Mouse (Mus musculus) hindbrain, embryonic 15.5 days (tissue): ENCODE results near the gene Atg4a. TPM values are rescaled to one million over a fixed set of nuclear protein-coding genes. Genes with fewer than 3 reads are reported as not detected.

Experiments
- ATAC-seq: fragments of 200-750 bp; cut with Nextera tagmentation; 2 replicates; pipeline ENCODE4 v1.8.0; 2017; ENCODE audit warnings: low read depth, moderate number of reproducible peaks, moderate TSS enrichment; ENCODE audit not compliant: low FRiP score
- H3K27ac ChIP-seq: fragments of 300-500 bp; sonication (generic); replicated peaks from 2 replicates; pipeline ENCODE4 v1.5.1; 2015; ENCODE audit warnings: mild to moderate bottlenecking, inconsistent platforms
- H3K27me3 ChIP-seq: fragments of 300-500 bp; sonication (generic); 2 replicates; pipeline ENCODE4 v1.6.1; 2015; ENCODE audit warnings: control low read depth, inconsistent platforms
- H3K36me3 ChIP-seq: fragments of 300-500 bp; sonication (generic); 2 replicates; pipeline ENCODE4 v1.6.1; 2015; ENCODE audit warnings: control low read depth, inconsistent platforms
- H3K4me1 ChIP-seq: fragments of 300-500 bp; sonication (generic); replicated peaks from 2 replicates; pipeline ENCODE4 v1.6.1; 2015; ENCODE audit warnings: control low read depth, inconsistent platforms
- H3K4me2 ChIP-seq: fragments of 300-500 bp; sonication (generic); 2 replicates; pipeline ENCODE4 v1.6.1; 2015; ENCODE audit warnings: moderate library complexity, mild to moderate bottlenecking, inconsistent platforms
- H3K4me3 ChIP-seq: fragments of 300-500 bp; sonication (generic); 2 replicates; pipeline ENCODE4 v1.5.1; 2015; ENCODE audit warnings: mild to moderate bottlenecking, inconsistent platforms
- H3K9ac ChIP-seq: fragments of 300-500 bp; sonication (generic); 2 replicates; pipeline ENCODE4 v1.6.1; 2015; ENCODE audit warnings: inconsistent platforms
- H3K9me3 ChIP-seq: fragments of 300-500 bp; sonication (generic); 2 replicates; pipeline ENCODE4 v1.6.1; 2016; ENCODE audit warnings: control low read depth, inconsistent platforms
- WGBS: fragments of 180-500 bp; shearing (Covaris S2); methylation state at CpG from one replicate; pipeline ENCODE4 v1.1.7; 2015; 5-methylcytosine and 5-hydroxymethylcytosine counted together
- polyA plus RNA-seq: library from polyadenylated mRNA; unstranded; fragments of >200 nt; fragmentation: Nextera tagmentation; extraction: Ambion mirVana; gene quantifications from 2 replicates; pipeline ENCODE4 v1.2.1, GENCODE M21; 2015

Gene Atg4a
- 8.9 and 12.0 TPM in 2 replicates for polyA plus RNA-seq

- H3K27ac ChIP-seq, result peak within 1 kb of the TSS; percentile 62; the same call in 1 of the 2 replicates
- no peaks in the 10 kb centered on the region for H3K9me3 ChIP-seq
- H3K9ac ChIP-seq, result peak within 1 kb of the TSS; percentile 47
- H3K27me3 ChIP-seq, result no peaks in the 10 kb centered on the region
- ATAC-seq, result peak; percentile 98
- H3K4me3 ChIP-seq, result peak within 1 kb of the TSS; percentile 52
- H3K4me1 ChIP-seq, result no peaks in the 10 kb centered on the region
- 19% methylated on average over 23 of the region's 23 CpGs for WGBS
- no peaks in the 10 kb centered on the region for H3K36me3 ChIP-seq
- peak within 1 kb of the TSS; percentile 57 for H3K4me2 ChIP-seq
Observed at GRCm38 (mm10) chrX:140956272-140956940, at the start of gene Atg4a, which contains the start of gene Psmd10. Gene Atg4a, plus strand, starts transcription at chrX:140956907. Gene Psmd10, minus strand, starts transcription at chrX:140956728.

GRCm38 (mm10) chrX:140907360-140907759 is 49.3 kb upstream of the Atg4a start, which contains the start of gene Vsig1:
Gene Vsig1, plus strand, starts transcription at chrX:140907608.
- Histone ChIP-seq H3K9me3 (no peaks in the 10 kb centered on the region), H3K36me3 (no peaks in the 10 kb centered on the region), H3K27me3 (0 out of 2 replicates have a peak, but pooled peaks cover 10% of the 10 kb centered on the region), H3K4me3 (no peak within 1 kb of the TSS), H3K27ac (no peak within 1 kb of the TSS), H3K4me1 (no peaks in the 10 kb centered on the region), H3K4me2 (no peak within 1 kb of the TSS), H3K9ac (no peak within 1 kb of the TSS)
- no peak for ATAC-seq
- WGBS, result 75% methylated on average over 7 of the region's 7 CpGs

- Histone ChIP-seq H3K9me3 (no peaks in the 10 kb centered on the region), H3K9ac (no peak overlapping the region), H3K27ac (no peak overlapping the region), H3K4me3 (no peak overlapping the region), H3K4me2 (no peak overlapping the region), H3K27me3 (peaks cover 5% of the 10 kb centered on the region; the same call in 1 of the 2 replicates), H3K4me1 (no peaks in the 10 kb centered on the region), H3K36me3 (no peaks in the 10 kb centered on the region)
- WGBS, result 86% methylated on average over 6 of the region's 6 CpGs
- no peak for ATAC-seq
Observed at GRCm38 (mm10) chrX:140921321-140921720, 35.4 kb upstream of the Atg4a start.

- H3K4me2 ChIP-seq, result no peak overlapping the region
- no peaks in the 10 kb centered on the region for H3K4me1 ChIP-seq
- H3K9ac ChIP-seq, result no peak overlapping the region
- WGBS, result 65% methylated on average over 3 of the region's 3 CpGs
- no peaks in the 10 kb centered on the region for H3K36me3 ChIP-seq
- no peak overlapping the region for H3K4me3 ChIP-seq
- H3K9me3 ChIP-seq, result no peaks in the 10 kb centered on the region
- ATAC-seq, result no peak
- peaks cover 22% of the 10 kb centered on the region; the same call in 1 of the 2 replicates for H3K27me3 ChIP-seq
- H3K27ac ChIP-seq, result no peak overlapping the region
Observed at GRCm38 (mm10) chrX:140932066-140932465, 24.6 kb upstream of the Atg4a start.

- Histone ChIP-seq H3K27ac (no peak overlapping the region), H3K4me3 (no peak overlapping the region), H3K9me3 (no peaks in the 10 kb centered on the region), H3K4me1 (no peaks in the 10 kb centered on the region), H3K36me3 (no peaks in the 10 kb centered on the region), H3K27me3 (peaks cover 22% of the 10 kb centered on the region; the same call in 1 of the 2 replicates), H3K4me2 (no peak overlapping the region), H3K9ac (no peak overlapping the region)
- no peak for ATAC-seq
- WGBS, result 84% methylated on average over 3 of the region's 3 CpGs
Observed at GRCm38 (mm10) chrX:140933263-140933662, 23.4 kb upstream of the Atg4a start.

- Histone ChIP-seq H3K27ac (no peak overlapping the region), H3K36me3 (no peaks in the 10 kb centered on the region), H3K9ac (no peak overlapping the region), H3K4me2 (no peak overlapping the region), H3K4me3 (no peak overlapping the region), H3K4me1 (no peaks in the 10 kb centered on the region), H3K27me3 (peaks cover 21% of the 10 kb centered on the region; the same call in 1 of the 2 replicates), H3K9me3 (no peaks in the 10 kb centered on the region)
- ATAC-seq, result no peak
- 82% methylated on average over 5 of the region's 5 CpGs for WGBS
Observed at GRCm38 (mm10) chrX:140936271-140936670, 20.4 kb upstream of the Atg4a start.

- H3K4me2 ChIP-seq, result no peak overlapping the region
- no peak overlapping the region for H3K4me3 ChIP-seq
- ATAC-seq, result no peak
- no peak overlapping the region for H3K27ac ChIP-seq
- peaks cover 5% of the 10 kb centered on the region; the same call in 1 of the 2 replicates for H3K27me3 ChIP-seq
- 92% methylated on average over 4 of the region's 4 CpGs for WGBS
- 0 out of 2 replicates have a peak, but pooled peaks cover 8% of the 10 kb centered on the region for H3K36me3 ChIP-seq
- no peaks in the 10 kb centered on the region for H3K9me3 ChIP-seq
- no peak overlapping the region for H3K9ac ChIP-seq
- H3K4me1 ChIP-seq, result no peaks in the 10 kb centered on the region
Observed at GRCm38 (mm10) chrX:140953618-140954017, 3.1 kb upstream of the Atg4a start.

GRCm38 (mm10) chrX:140956959-140957358 is 252 bp downstream of the Atg4a start:
- H3K9ac ChIP-seq, result peak overlapping the region; percentile 47
- ATAC-seq, result peak; percentile 86
- 21% methylated on average over 5 of the region's 5 CpGs for WGBS

GRCm38 (mm10) chrX:140978943-140979342 is 22.2 kb downstream of the Atg4a start:
- no peak overlapping the region for H3K4me3 ChIP-seq
- H3K9ac ChIP-seq, result no peak overlapping the region
- H3K4me1 ChIP-seq, result no peaks in the 10 kb centered on the region
- H3K9me3 ChIP-seq, result no peaks in the 10 kb centered on the region
- H3K27ac ChIP-seq, result no peak overlapping the region
- no peak for ATAC-seq
- H3K36me3 ChIP-seq, result no peaks in the 10 kb centered on the region
- peaks cover 18% of the 10 kb centered on the region; the same call in 1 of the 2 replicates for H3K27me3 ChIP-seq
- no peak overlapping the region for H3K4me2 ChIP-seq
- 98% methylated on average over 1 of the region's 1 CpGs for WGBS

More at GRCm38 (mm10) chrX:140956959-140957358, 252 bp downstream of the Atg4a start:
- Histone ChIP-seq H3K27ac (no peak overlapping the region), H3K4me3 (peak overlapping the region; percentile 52), H3K9me3 (no peaks in the 10 kb centered on the region), H3K36me3 (no peaks in the 10 kb centered on the region), H3K4me1 (no peaks in the 10 kb centered on the region), H3K27me3 (no peaks in the 10 kb centered on the region), H3K4me2 (peak overlapping the region; percentile 57)

- no peaks in the 10 kb centered on the region for H3K36me3 ChIP-seq
- no peak for ATAC-seq
- no peaks in the 10 kb centered on the region for H3K4me1 ChIP-seq
- no peaks in the 10 kb centered on the region for H3K9me3 ChIP-seq
- H3K27ac ChIP-seq, result no peak overlapping the region
- no peak overlapping the region for H3K9ac ChIP-seq
- H3K4me2 ChIP-seq, result no peak overlapping the region
- peaks cover 18% of the 10 kb centered on the region; the same call in 1 of the 2 replicates for H3K27me3 ChIP-seq
- no peak overlapping the region for H3K4me3 ChIP-seq
- WGBS, result 76% methylated on average over 2 of the region's 2 CpGs
Observed at GRCm38 (mm10) chrX:140979546-140979945, 22.8 kb downstream of the Atg4a start.

GRCm38 (mm10) chrX:140980163-140980562 is 23.5 kb downstream of the Atg4a start:
- Histone ChIP-seq H3K4me3 (no peak overlapping the region), H3K9me3 (no peaks in the 10 kb centered on the region), H3K27me3 (peaks cover 18% of the 10 kb centered on the region; the same call in 1 of the 2 replicates), H3K9ac (no peak overlapping the region), H3K36me3 (no peaks in the 10 kb centered on the region), H3K4me1 (no peaks in the 10 kb centered on the region), H3K4me2 (no peak overlapping the region), H3K27ac (no peak overlapping the region)
- no peak for ATAC-seq
- WGBS, result 77% methylated on average over 4 of the region's 4 CpGs

- H3K27me3 ChIP-seq, result peaks cover 23% of the 10 kb centered on the region
- no peak overlapping the region for H3K4me2 ChIP-seq
- no peak for ATAC-seq
- H3K4me3 ChIP-seq, result no peak overlapping the region
- no peaks in the 10 kb centered on the region for H3K36me3 ChIP-seq
- H3K4me1 ChIP-seq, result no peaks in the 10 kb centered on the region
- H3K27ac ChIP-seq, result no peak overlapping the region
- H3K9ac ChIP-seq, result no peak overlapping the region
- WGBS, result 68% methylated on average over 6 of the region's 6 CpGs
- H3K9me3 ChIP-seq, result no peaks in the 10 kb centered on the region
Observed at GRCm38 (mm10) chrX:140983206-140983960, 26.7 kb downstream of the Atg4a start.
